In the genomic region with DNA sequence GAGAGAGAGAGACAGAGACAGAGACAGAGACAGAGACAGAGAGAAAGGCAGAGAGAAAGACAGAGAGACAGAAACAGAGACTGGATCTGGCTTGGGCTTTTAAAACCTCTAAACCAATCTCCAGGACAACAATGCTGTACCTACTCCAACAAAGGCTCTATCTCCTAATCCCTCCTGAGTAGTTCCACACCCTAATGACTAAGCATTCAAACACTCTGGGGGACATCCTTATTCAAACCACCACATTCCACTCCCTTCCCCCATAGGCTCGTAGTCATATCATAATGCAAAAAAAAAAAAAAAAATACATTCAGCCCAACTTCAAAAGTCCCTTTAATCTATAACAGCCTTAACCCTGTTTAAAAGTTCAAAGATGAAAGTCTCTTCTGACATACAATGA, we compare ENCODE assay signal across 26 mouse cellular contexts.
"Had no signal": no experiment of that assay in that cellular context is flagged by ENCODE, and none has a peak within 500 bp of the region (broad histone marks: within the 10 kb centered on the region; RNA-seq: fewer than 3 reads in every experiment).

No protein-coding gene starts in this region.

- H3K27ac ChIP-seq: gastrocnemius, adult 2 months; heart, adult 2 months; heart, embryonic 13.5 days; heart, embryonic 15.5 days; hindbrain, embryonic 13.5 days; hindbrain, embryonic 15.5 days; hindbrain, postnatal 0 days; kidney, embryonic 15.5 days; kidney, postnatal 0 days; limb, embryonic 13.5 days; limb, embryonic 15.5 days; liver, embryonic 12.5 days; liver, embryonic 14.5 days had no signal

- H3K9ac ChIP-seq: heart, embryonic 13.5 days; heart, embryonic 15.5 days; hindbrain, embryonic 13.5 days; hindbrain, embryonic 15.5 days; kidney, embryonic 15.5 days; limb, embryonic 13.5 days; limb, embryonic 15.5 days; liver, embryonic 12.5 days; liver, embryonic 14.5 days had no signal

- H3K36me3 ChIP-seq: heart, embryonic 13.5 days; heart, embryonic 15.5 days; hindbrain, embryonic 13.5 days; hindbrain, embryonic 15.5 days; kidney, embryonic 15.5 days; limb, embryonic 13.5 days; limb, embryonic 15.5 days; liver, embryonic 12.5 days had no signal

- DNase-seq: gastrocnemius, adult 2 months; gastrocnemius, postnatal 10 days; gastrocnemius, postnatal 25 days; heart, adult 11 months; heart, adult 2 months; heart, postnatal 14 days; heart, postnatal 36 days; kidney, adult 11 months; kidney, adult 2 months; kidney, adult 9 months; kidney, postnatal 14 days; kidney, postnatal 36 days; layer of hippocampus, adult 9-11 months; layer of hippocampus, postnatal 36 days; left cerebral cortex, postnatal 4 days had no signal

- H3K4me1 ChIP-seq: heart, embryonic 15.5 days; hindbrain, embryonic 13.5 days; hindbrain, embryonic 15.5 days; kidney, embryonic 15.5 days; limb, embryonic 13.5 days; limb, embryonic 15.5 days had no signal

- H3K9me3 ChIP-seq: heart, embryonic 15.5 days; hindbrain, embryonic 13.5 days; hindbrain, embryonic 15.5 days; kidney, embryonic 15.5 days; limb, embryonic 13.5 days; limb, embryonic 15.5 days; liver, embryonic 12.5 days had no signal

- H3K4me3 ChIP-seq: gastrocnemius, adult 2 months; heart, adult 2 months; heart, embryonic 13.5 days; heart, embryonic 15.5 days; hindbrain, embryonic 13.5 days; hindbrain, embryonic 15.5 days; kidney, embryonic 15.5 days; limb, embryonic 13.5 days; limb, embryonic 15.5 days; liver, embryonic 12.5 days had no signal
